Mouse (Mus musculus): ENCODE measurements around the gene Thap11. TPM values are rescaled to one million over a fixed set of nuclear protein-coding genes. Genes with fewer than 3 reads are reported as not detected.
A peak's percentile ranks its signal among the peaks of the same experiment; 100 is the strongest.

Gene Thap11
- polyA plus RNA-seq, 1 experiment from 2014 or later: 76.7 TPM

DNA sequence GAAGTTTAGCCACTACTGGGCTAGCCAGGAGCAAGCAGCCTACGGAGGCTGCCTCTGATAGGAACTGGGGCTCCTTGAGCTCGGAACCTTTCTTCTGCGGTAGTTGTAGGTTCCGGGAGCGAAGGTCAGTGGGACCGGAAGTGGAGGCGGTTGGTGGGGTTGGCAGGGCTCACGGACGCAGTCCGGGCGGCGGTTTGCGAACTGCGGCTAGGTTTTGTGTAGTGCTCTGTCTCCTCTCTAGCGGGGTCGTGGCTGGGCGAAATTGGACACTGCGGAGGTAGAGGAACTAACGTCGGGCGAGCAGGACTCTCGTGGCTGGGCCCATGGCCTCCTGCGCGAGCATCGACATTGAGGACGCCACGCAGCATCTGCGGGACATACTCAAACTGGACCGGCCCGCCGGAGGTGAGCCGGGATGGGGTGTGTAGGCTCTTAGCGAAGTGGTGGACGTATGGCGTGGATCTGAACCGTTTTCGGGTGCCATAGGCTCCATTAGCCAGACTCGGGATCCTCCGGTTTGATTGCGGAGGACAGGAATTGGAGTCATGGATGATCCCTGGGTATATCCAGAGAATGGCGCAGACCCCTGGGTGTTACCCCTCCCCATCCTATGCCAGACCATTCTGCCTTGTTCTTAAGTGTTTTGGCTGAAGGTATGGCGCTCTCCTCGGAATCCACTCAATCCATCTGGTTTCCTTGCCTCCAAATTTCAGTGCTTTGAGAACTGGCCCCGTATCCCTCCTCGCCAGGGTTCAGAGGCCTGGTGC, 26.0 kb downstream of the Thap11 start, which contains the start of gene Edc4:
Edc4 (plus strand) TSS at position 128 of the 767 bp plus-strand sequence.
- Histone ChIP-seq H3K4me1 (peaks cover 26% of the 10 kb centered on the region), H3K27me3 (no peaks in the 10 kb centered on the region), H3K4me3 (peak within 1 kb of the TSS; percentile 92), H3K4me2 (replicated peaks) (peak within 1 kb of the TSS; percentile 92), H3K9ac (replicated peaks) (peak within 1 kb of the TSS; percentile 92), H3K27ac (replicated peaks) (peak within 1 kb of the TSS; percentile 49; the same call in 1 of the 2 replicates), H3K36me3 (peaks cover 54% of the 10 kb centered on the region), H3K9me3 (no peaks in the 10 kb centered on the region)
- WGBS: under 1% methylated on average over 45 of the region's 45 CpGs
- ATAC-seq (ENCODE audit: low FRiP score, low read depth): peak; percentile 80

- Histone ChIP-seq H3K27me3 (no peaks in the 10 kb centered on the region), H3K4me1 (peaks cover 7% of the 10 kb centered on the region), H3K9ac (replicated peaks) (no peak overlapping the region), H3K4me2 (replicated peaks) (no peak overlapping the region), H3K36me3 (peaks cover 83% of the 10 kb centered on the region), H3K4me3 (no peak overlapping the region), H3K27ac (replicated peaks) (no peak overlapping the region), H3K9me3 (no peaks in the 10 kb centered on the region)
- no peak for ATAC-seq (ENCODE audit: low FRiP score, low read depth)
- WGBS: 94% methylated on average over 12 of the region's 12 CpGs
These were observed 35.0 kb downstream of the Thap11 start for GRCm38 (mm10) chr8:105889756-105890465.

DNA sequence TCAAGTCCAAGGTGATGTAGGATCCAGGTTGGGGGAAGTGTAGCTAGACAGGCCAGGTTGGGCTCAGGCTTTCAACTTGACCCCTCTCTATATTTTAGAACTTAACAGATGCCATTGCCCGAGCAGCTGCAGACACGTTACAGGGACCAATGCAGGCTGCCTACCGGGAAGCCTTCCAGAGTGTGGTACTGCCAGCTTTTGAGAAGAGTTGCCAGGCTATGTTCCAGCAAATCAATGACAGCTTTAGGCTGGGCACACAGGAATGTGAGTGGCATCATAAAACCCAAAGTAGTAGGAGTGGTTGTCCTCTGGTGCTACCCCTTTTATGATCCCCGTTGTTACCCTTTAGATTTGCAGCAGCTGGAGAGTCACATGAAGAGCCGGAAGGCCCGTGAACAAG, 35.9 kb downstream of the Thap11 start:
- Histone ChIP-seq H3K9ac (replicated peaks) (no peak overlapping the region), H3K4me2 (replicated peaks) (no peak overlapping the region), H3K4me1 (peaks cover 7% of the 10 kb centered on the region), H3K27ac (replicated peaks) (no peak overlapping the region), H3K9me3 (no peaks in the 10 kb centered on the region), H3K4me3 (no peak overlapping the region), H3K36me3 (peaks cover 75% of the 10 kb centered on the region), H3K27me3 (no peaks in the 10 kb centered on the region)
- no peak for ATAC-seq (ENCODE audit: low FRiP score, low read depth)
- whole genome bisulfite sequencing: 95% methylated on average over 6 of the region's 6 CpGs

DNA sequence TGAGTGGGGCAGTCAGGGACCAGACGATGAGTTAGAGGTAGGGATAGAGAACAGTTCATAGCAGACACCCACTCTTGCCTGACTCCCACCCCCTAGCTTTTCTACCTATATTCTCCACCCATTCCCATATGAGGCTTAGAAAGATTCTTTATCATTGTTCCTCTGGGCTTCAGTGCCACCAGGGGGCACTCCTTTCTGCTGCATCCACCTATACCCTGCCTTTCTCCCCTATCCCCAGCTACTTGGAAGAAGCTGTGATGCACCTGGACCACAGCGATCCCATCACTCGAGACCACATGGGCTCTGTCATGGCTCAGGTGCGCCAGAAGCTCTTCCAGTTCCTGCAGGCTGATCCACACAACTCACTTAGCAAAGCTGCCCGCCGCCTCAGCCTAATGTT, 37.5 kb downstream of the Thap11 start:
- Histone ChIP-seq H3K27me3 (no peaks in the 10 kb centered on the region), H3K9ac (replicated peaks) (no peak overlapping the region), H3K9me3 (no peaks in the 10 kb centered on the region), H3K27ac (replicated peaks) (no peak overlapping the region), H3K36me3 (peaks cover 60% of the 10 kb centered on the region), H3K4me2 (replicated peaks) (no peak overlapping the region), H3K4me1 (peaks cover 7% of the 10 kb centered on the region), H3K4me3 (no peak overlapping the region)
- 89% methylated on average over 6 of the region's 6 CpGs for WGBS
- 0 out of 2 replicates have a peak, but pooled peaks have one; percentile 7 for ATAC-seq (ENCODE audit: low FRiP score, low read depth)

DNA sequence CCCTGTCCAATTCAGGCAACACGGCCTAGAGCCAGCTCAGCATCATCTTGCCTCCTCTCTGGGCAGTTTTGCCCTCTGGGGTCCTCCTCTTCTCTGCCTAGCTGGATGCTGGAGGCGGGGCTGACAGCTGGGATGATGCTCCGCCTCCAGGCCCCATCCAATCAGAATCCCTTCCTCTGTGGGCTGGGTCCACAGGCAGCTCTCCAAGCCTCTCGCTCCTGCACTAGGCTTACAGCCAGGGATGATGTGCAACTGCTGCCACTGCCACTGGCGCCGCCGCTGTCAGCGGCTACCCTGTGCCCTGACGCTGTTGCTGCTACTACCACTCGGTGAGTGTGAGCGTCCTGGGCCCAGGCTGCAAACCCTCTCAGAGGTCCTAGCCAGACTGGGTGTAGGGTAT, 38.4 kb downstream of the Thap11 start, which contains the start of gene Nrn1l:
Nrn1l (plus strand) TSS at position 229 of the 400 bp plus-strand sequence.
- Histone ChIP-seq H3K9me3 (no peaks in the 10 kb centered on the region), H3K36me3 (peaks cover 51% of the 10 kb centered on the region), H3K9ac (replicated peaks) (peak within 1 kb of the TSS; percentile 35; the same call in 1 of the 2 replicates), H3K4me1 (peaks cover 7% of the 10 kb centered on the region), H3K4me2 (replicated peaks) (peak within 1 kb of the TSS; percentile 35), H3K27ac (replicated peaks) (peak within 1 kb of the TSS; percentile 31; the same call in 1 of the 2 replicates), H3K4me3 (no peak within 1 kb of the TSS), H3K27me3 (no peaks in the 10 kb centered on the region)
- peak; percentile 95 for ATAC-seq (ENCODE audit: low FRiP score, low read depth)
- WGBS: 5% methylated on average over 11 of the region's 11 CpGs

DNA sequence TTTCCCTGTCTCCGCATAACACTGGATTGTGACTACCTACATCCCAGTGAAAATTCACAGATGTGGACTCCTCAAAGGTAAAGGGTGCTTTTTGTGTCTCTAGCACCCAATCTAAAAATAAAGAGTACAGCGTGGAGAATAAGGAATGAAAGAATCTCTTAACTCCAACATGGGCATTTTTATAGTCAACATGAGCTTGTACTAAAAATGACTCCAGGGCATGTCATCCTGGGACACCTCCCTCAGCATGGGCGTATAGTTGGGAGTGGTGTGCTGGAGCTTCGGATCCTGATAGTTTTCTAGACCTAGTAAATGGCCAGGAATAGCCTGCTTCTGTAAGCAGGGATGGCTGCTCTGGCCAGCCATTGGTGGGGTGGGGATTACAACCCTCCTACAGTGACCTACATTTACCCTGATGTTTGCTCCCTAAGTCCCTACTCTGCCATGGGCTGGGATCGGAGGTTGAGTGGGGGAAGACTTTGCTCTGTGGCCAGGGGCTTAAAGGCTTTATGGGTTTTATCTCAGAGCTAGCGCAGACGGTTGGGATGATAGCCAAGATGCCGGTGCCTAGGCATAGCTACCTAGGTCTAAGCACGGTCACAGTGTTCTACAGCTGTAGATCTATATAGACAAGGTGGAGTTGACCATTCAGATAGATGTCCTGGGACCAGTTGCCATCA, 43.0 kb downstream of the Thap11 start:
- H3K27me3 ChIP-seq: no peaks in the 10 kb centered on the region
- H3K36me3 ChIP-seq: peaks cover 6% of the 10 kb centered on the region; the same call in 1 of the 2 replicates
- 81% methylated on average over 9 of the region's 9 CpGs for WGBS
- H3K4me3 ChIP-seq: no peak overlapping the region
- peaks cover 18% of the 10 kb centered on the region for H3K4me1 ChIP-seq
- H3K4me2 ChIP-seq (replicated peaks): no peak overlapping the region
- no peak for ATAC-seq (ENCODE audit: low FRiP score, low read depth)
- H3K9me3 ChIP-seq: no peaks in the 10 kb centered on the region
- no peak overlapping the region for H3K27ac ChIP-seq (replicated peaks)
- H3K9ac ChIP-seq (replicated peaks): no peak overlapping the region

GRCm38 (mm10) chr8:105900180-105900940, 45.4 kb downstream of the Thap11 start, which contains the start of gene Pskh1:
TSS of gene Pskh1 (plus strand) at chr8:105900441.
- peak; percentile 97 for ATAC-seq (ENCODE audit: low FRiP score, low read depth)

DNA sequence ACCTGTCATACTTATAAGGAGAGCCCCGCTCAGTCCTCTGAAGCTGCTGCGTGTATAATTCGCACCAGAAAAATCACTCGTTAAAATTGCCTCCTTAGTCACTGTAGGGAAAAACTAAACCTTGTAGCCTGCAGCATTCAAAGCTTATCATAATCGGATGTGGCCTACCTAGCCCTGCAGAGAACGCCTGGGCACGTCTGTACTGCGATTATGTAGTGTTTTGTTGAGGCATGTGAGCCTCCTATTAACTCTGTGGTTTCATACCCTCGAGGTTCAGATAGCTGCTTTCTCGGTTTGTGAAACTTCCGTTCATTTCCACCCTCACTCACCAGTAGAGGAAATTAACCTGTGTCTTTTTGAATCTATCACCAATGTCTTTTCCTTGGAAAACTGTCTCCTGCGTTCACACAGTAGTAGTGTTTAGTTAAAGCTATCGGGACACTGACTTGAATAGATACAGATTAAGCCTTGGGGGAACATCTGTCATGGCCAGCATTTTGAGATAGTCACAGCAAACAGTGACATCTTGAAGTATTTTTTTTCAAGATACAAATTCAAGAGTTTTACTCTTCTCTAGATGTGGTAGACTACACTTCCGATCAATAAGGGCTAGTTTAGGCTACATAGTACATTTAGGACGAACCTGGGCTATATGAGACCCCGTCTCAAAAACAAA, 46.1 kb downstream of the Thap11 start:
- no peaks in the 10 kb centered on the region for H3K36me3 ChIP-seq
- peak overlapping the region; percentile 82 for H3K27ac ChIP-seq (replicated peaks)
- no peak for ATAC-seq (ENCODE audit: low FRiP score, low read depth)
- H3K27me3 ChIP-seq: no peaks in the 10 kb centered on the region
- H3K4me1 ChIP-seq: peaks cover 11% of the 10 kb centered on the region
- H3K4me2 ChIP-seq (replicated peaks): peak overlapping the region; percentile 88
- H3K4me3 ChIP-seq: peak overlapping the region; percentile 94
- WGBS: 40% methylated on average over 16 of the region's 16 CpGs
- H3K9me3 ChIP-seq: no peaks in the 10 kb centered on the region
- peak overlapping the region; percentile 96 for H3K9ac ChIP-seq (replicated peaks)

More at GRCm38 (mm10) chr8:105900180-105900940, 45.4 kb downstream of the Thap11 start, which contains the start of gene Pskh1:
- under 1% methylated on average over 67 of the region's 68 CpGs for WGBS
- peaks cover 11% of the 10 kb centered on the region for H3K4me1 ChIP-seq
- no peaks in the 10 kb centered on the region for H3K9me3 ChIP-seq
- no peaks in the 10 kb centered on the region for H3K27me3 ChIP-seq
- no peaks in the 10 kb centered on the region for H3K36me3 ChIP-seq
- H3K4me3 ChIP-seq: peak within 1 kb of the TSS; percentile 94
- peak within 1 kb of the TSS; percentile 88 for H3K4me2 ChIP-seq (replicated peaks)
- peak within 1 kb of the TSS; percentile 82 for H3K27ac ChIP-seq (replicated peaks)
- peak within 1 kb of the TSS; percentile 96 for H3K9ac ChIP-seq (replicated peaks)
